Mouse (Mus musculus): ENCODE measurements around the gene Nkx2-1. TPM values are rescaled to one million over a fixed set of nuclear protein-coding genes. Genes with fewer than 3 reads are reported as not detected.

The Nkx2-1 gene
- polyA plus RNA-seq, 1 experiment from 2014 or later: 68.7 TPM

- WGBS: under 1% methylated on average over 29 of the region's 30 CpGs
- ATAC-seq (peak; percentile 35), DNase-seq (ENCODE audit: low spot score) (peak; percentile 49)
- H3K36me3 ChIP-seq (ENCODE audit: insufficient read depth, low read length): no peaks in the 10 kb centered on the region
- peak overlapping the region; percentile 78 for H3K9ac ChIP-seq (replicated peaks; ENCODE audit: low read depth)
- no peaks in the 10 kb centered on the region for H3K4me1 ChIP-seq (ENCODE audit: insufficient read depth, low read depth, low read length)
- peak overlapping the region; percentile 94 for H3K27ac ChIP-seq (ENCODE audit: low read length)
- H3K9me3 ChIP-seq (ENCODE audit: low read length): no peaks in the 10 kb centered on the region
- peak overlapping the region; percentile 57 for H3K4me2 ChIP-seq (replicated peaks; ENCODE audit: low read depth, low read length)
- peak overlapping the region; percentile 33 for H3K4me3 ChIP-seq (ENCODE audit: low read depth, low read length)
- TF ChIP-seq CTCF (IDR thresholded peaks at IDR 0.05) (no peak), EP300 (IDR thresholded peaks at IDR 0.05) (no peak)
- H3K27me3 ChIP-seq (replicated peaks; ENCODE audit: insufficient read depth, low read length): peaks cover 7% of the 10 kb centered on the region
Observed at GRCm38 (mm10) chr12:56519738-56520191, 16.9 kb downstream of the Nkx2-1 start.

DNA sequence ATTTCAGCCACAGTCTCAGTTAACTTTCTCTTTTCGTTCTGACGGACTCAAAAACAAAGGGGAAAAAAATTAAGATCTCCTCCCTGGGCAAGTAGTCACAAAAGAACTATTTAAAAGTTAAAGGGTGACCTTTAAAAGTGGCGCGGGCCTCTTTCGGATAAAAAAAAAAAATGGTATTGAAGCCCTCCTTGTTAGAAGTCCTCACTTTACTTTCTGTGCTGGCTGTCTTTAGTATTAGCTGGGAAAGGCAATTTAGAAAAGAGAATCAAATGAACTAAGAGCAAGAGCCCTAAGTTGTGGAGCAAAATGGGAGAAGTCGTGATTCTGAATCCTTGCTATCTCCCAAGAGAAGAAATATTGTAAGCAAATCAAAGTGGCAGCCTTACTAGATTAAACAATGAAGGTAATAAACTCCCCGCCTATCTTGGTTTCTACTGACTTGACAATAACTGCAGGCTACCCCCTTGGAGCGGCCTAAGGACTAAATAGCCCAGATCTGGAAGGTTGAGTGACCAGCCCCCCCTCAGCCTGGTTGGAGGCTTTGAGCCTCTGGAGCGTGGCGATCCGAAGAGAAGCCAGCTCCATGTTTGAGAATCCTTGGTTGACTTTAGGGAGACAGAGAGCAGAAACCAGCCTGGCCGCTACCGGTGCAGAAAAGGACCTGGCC is 17.5 kb downstream of the Nkx2-1 start:
- Histone ChIP-seq H3K4me1 (ENCODE audit: insufficient read depth, low read depth, low read length) (no peaks in the 10 kb centered on the region), H3K9ac (replicated peaks; ENCODE audit: low read depth) (peak overlapping the region; percentile 78), H3K27me3 (replicated peaks; ENCODE audit: insufficient read depth, low read length) (peaks cover 7% of the 10 kb centered on the region), H3K4me3 (ENCODE audit: low read depth, low read length) (peak overlapping the region; percentile 33), H3K9me3 (ENCODE audit: low read length) (no peaks in the 10 kb centered on the region), H3K36me3 (ENCODE audit: insufficient read depth, low read length) (no peaks in the 10 kb centered on the region), H3K4me2 (replicated peaks; ENCODE audit: low read depth, low read length) (peak overlapping the region; percentile 57), H3K27ac (ENCODE audit: low read length) (peak overlapping the region; percentile 94)
- ATAC-seq (peak; percentile 6), DNase-seq (ENCODE audit: low spot score) (no peak)
- TF ChIP-seq CTCF (IDR thresholded peaks at IDR 0.05): no peak
- TF ChIP-seq EP300 (IDR thresholded peaks at IDR 0.05): no peak
- 13% methylated on average over 13 of the region's 13 CpGs for WGBS

DNA sequence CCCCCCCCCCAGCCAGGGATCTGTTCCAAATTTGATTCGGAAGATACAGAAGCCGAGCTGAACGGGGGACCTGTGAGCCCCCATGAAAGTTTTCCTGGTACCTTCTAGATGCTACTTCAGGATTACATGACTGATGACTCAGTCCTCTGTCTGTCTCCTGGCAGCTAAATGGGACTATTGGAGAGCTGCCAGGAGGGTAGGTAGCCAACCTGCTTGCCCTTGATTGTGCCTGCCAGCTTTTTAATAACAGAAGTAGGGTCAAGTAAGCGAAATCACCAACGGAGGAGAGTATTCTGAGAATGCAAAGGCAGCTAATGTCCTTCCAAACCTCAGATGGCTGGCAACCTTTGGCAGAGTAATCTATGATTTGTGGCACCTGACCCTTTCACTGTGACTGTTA is 18.5 kb downstream of the Nkx2-1 start:
- H3K27me3 ChIP-seq (replicated peaks; ENCODE audit: insufficient read depth, low read length): peaks cover 7% of the 10 kb centered on the region
- H3K4me2 ChIP-seq (replicated peaks; ENCODE audit: low read depth, low read length): peak overlapping the region; percentile 57
- no peaks in the 10 kb centered on the region for H3K36me3 ChIP-seq (ENCODE audit: insufficient read depth, low read length)
- 59% methylated on average over 5 of the region's 5 CpGs for WGBS
- no peaks in the 10 kb centered on the region for H3K4me1 ChIP-seq (ENCODE audit: insufficient read depth, low read depth, low read length)
- 0 out of 2 replicates have a peak overlapping the region, but pooled peaks have one; percentile 16 for H3K9ac ChIP-seq (replicated peaks; ENCODE audit: low read depth)
- ATAC-seq: no peak
- TF ChIP-seq EP300 (IDR thresholded peaks at IDR 0.05) (no peak), CTCF (IDR thresholded peaks at IDR 0.05) (no peak)
- no peak overlapping the region for H3K4me3 ChIP-seq (ENCODE audit: low read depth, low read length)
- H3K9me3 ChIP-seq (ENCODE audit: low read length): no peaks in the 10 kb centered on the region
- peak; percentile 63 for DNase-seq (ENCODE audit: low spot score)
- peak overlapping the region; percentile 94 for H3K27ac ChIP-seq (ENCODE audit: low read length)

DNA sequence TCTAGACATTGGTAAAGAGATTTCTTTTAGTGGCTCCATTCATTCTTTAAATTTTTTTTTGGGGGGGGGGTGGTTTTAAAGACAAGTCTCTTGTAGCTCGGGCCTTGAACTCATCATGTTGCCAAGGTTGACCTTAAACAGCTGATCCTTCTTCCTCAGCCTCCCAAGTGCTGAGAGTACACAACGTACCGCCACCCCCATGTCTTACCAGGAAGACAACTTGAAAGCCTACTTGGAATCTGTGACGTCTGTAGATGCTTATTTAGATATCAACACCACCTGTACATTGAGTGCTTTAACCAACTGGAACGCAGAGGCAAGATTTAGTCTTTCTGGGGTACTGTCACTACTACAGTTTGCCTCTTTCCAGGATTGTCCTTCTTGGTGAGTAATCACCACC is 21.9 kb downstream of the Nkx2-1 start:
- TF ChIP-seq EP300 (IDR thresholded peaks at IDR 0.05) (peak; percentile 100), CTCF (IDR thresholded peaks at IDR 0.05) (no peak)
- WGBS: 51% methylated on average over 5 of the region's 5 CpGs

GRCm38 (mm10) chr12:56508413-56508812 is 28.3 kb downstream of the Nkx2-1 start:
- Histone ChIP-seq H3K27me3 (replicated peaks; ENCODE audit: insufficient read depth, low read length) (no peaks in the 10 kb centered on the region), H3K4me2 (replicated peaks; ENCODE audit: low read depth, low read length) (no peak overlapping the region), H3K27ac (ENCODE audit: low read length) (peak overlapping the region; percentile 21; the same call in 1 of the 2 replicates), H3K4me3 (ENCODE audit: low read depth, low read length) (no peak overlapping the region), H3K36me3 (ENCODE audit: insufficient read depth, low read length) (no peaks in the 10 kb centered on the region), H3K9ac (replicated peaks; ENCODE audit: low read depth) (no peak overlapping the region), H3K9me3 (ENCODE audit: low read length) (no peaks in the 10 kb centered on the region), H3K4me1 (ENCODE audit: insufficient read depth, low read depth, low read length) (no peaks in the 10 kb centered on the region)
- WGBS: 33% methylated on average over 8 of the region's 8 CpGs
- TF ChIP-seq EP300 (IDR thresholded peaks at IDR 0.05) (no peak), CTCF (IDR thresholded peaks at IDR 0.05) (no peak)
- peak; percentile 48 for DNase-seq (ENCODE audit: low spot score)
- peak; percentile 49 for ATAC-seq

More for the DNA sequence above, 21.9 kb downstream of the Nkx2-1 start:
- Histone ChIP-seq H3K4me1 (ENCODE audit: insufficient read depth, low read depth, low read length) (no peaks in the 10 kb centered on the region), H3K36me3 (ENCODE audit: insufficient read depth, low read length) (no peaks in the 10 kb centered on the region), H3K9me3 (ENCODE audit: low read length) (no peaks in the 10 kb centered on the region), H3K27ac (ENCODE audit: low read length) (peak overlapping the region; percentile 83), H3K4me3 (ENCODE audit: low read depth, low read length) (no peak overlapping the region), H3K9ac (replicated peaks; ENCODE audit: low read depth) (no peak overlapping the region), H3K27me3 (replicated peaks; ENCODE audit: insufficient read depth, low read length) (peaks cover 5% of the 10 kb centered on the region), H3K4me2 (replicated peaks; ENCODE audit: low read depth, low read length) (no peak overlapping the region)
- ATAC-seq (peak; percentile 83), DNase-seq (ENCODE audit: low spot score) (peak; percentile 76)

- H3K27me3 ChIP-seq (replicated peaks; ENCODE audit: insufficient read depth, low read length): no peaks in the 10 kb centered on the region
- 12% methylated on average over 3 of the region's 3 CpGs for WGBS
- H3K9me3 ChIP-seq (ENCODE audit: low read length): no peaks in the 10 kb centered on the region
- peak overlapping the region; percentile 69; the same call in 1 of the 2 replicates for H3K27ac ChIP-seq (ENCODE audit: low read length)
- H3K9ac ChIP-seq (replicated peaks; ENCODE audit: low read depth): no peak overlapping the region
- no peak for TF ChIP-seq EP300 (IDR thresholded peaks at IDR 0.05)
- no peak for TF ChIP-seq CTCF (IDR thresholded peaks at IDR 0.05)
- no peak overlapping the region for H3K4me3 ChIP-seq (ENCODE audit: low read depth, low read length)
- H3K36me3 ChIP-seq (ENCODE audit: insufficient read depth, low read length): no peaks in the 10 kb centered on the region
- H3K4me1 ChIP-seq (ENCODE audit: insufficient read depth, low read depth, low read length): no peaks in the 10 kb centered on the region
- no peak overlapping the region for H3K4me2 ChIP-seq (replicated peaks; ENCODE audit: low read depth, low read length)
- DNase-seq (ENCODE audit: low spot score) (peak; percentile 48), ATAC-seq (peak; percentile 79)
Observed at GRCm38 (mm10) chr12:56487046-56487445, 49.7 kb downstream of the Nkx2-1 start.
